Mouse (Mus musculus) MEL (cell line): ENCODE data around the gene Adprhl1. TPM values are rescaled to one million over a fixed set of nuclear protein-coding genes. Genes with fewer than 3 reads are reported as not detected.

Source experiments
- DNase-seq: peaks from one replicate; pipeline ENCODE4 v3.0.0; 2011; ENCODE audit warnings: low read depth, low spot score
- H3K27ac ChIP-seq: 2 replicates; pipeline ENCODE4 v1.5.1; 2012; ENCODE audit warnings: low read depth, mild to moderate bottlenecking, control low read depth, low read length, moderate library complexity; ENCODE audit not compliant: control insufficient read depth
- H3K27me3 ChIP-seq, 2 experiments: fragments of 150-350 bp in 1 of 2; sonication (generic) in 1 of 2; 2 replicates each; pipeline ENCODE4 v1.6.1; 2012; ENCODE audit warnings: low read length in 2 of 2, mild to moderate bottlenecking in 2 of 2, improper control_type of control experiment in 1 of 2, moderate library complexity in 1 of 2; ENCODE audit not compliant: insufficient read depth in 2 of 2, control insufficient read depth in 1 of 2
- H3K36me3 ChIP-seq, 2 experiments: 2 replicates each; pipeline ENCODE4 v1.6.1; 2012 to 2014; ENCODE audit warnings: low read length in 2 of 2, improper control_type of control experiment in 1 of 2, inconsistent platforms in 1 of 2, mild to moderate bottlenecking in 1 of 2; ENCODE audit not compliant: insufficient read depth in 2 of 2, control insufficient read depth in 1 of 2
- H3K4me1 ChIP-seq, 2 experiments: fragments of 150-350 bp in 1 of 2; sonication (generic) in 1 of 2; 2 replicates each; pipeline ENCODE4 v1.6.1; 2012; ENCODE audit warnings: low read length in 2 of 2, improper control_type of control experiment in 1 of 2, mild to moderate bottlenecking in 1 of 2; ENCODE audit not compliant: insufficient read depth in 2 of 2, control insufficient read depth in 1 of 2
- H3K4me3 ChIP-seq, 2 experiments: fragments of 150-350 bp in 1 of 2; sonication (generic) in 1 of 2; 2 replicates each; pipeline ENCODE4 v1.5.1; 2012; ENCODE audit warnings: low read depth in 2 of 2, low read length in 2 of 2, mild to moderate bottlenecking in 2 of 2, moderate library complexity in 2 of 2, control low read depth in 1 of 2, improper control_type of control experiment in 1 of 2; ENCODE audit not compliant: control insufficient read depth in 1 of 2, insufficient read depth in 1 of 2
- H3K79me2 ChIP-seq: 2 replicates; pipeline ENCODE4 v1.6.1; 2012; ENCODE audit warnings: mild to moderate bottlenecking, low read length, moderate library complexity; ENCODE audit not compliant: control insufficient read depth, poor library complexity, insufficient read depth
- H3K9ac ChIP-seq: 2 replicates; pipeline ENCODE4 v1.6.1; 2012; ENCODE audit warnings: low read depth, mild to moderate bottlenecking, control low read depth, low read length, moderate library complexity; ENCODE audit not compliant: control insufficient read depth, poor library complexity, severe bottlenecking
- H3K9me3 ChIP-seq: fragments of 150-350 bp; sonication (generic); replicated peaks from 2 replicates; pipeline ENCODE4 v1.6.1; 2012; ENCODE audit warnings: mild to moderate bottlenecking, low read length, improper control_type of control experiment, moderate library complexity; ENCODE audit not compliant: insufficient read depth
- CHD1 ChIP-seq: IDR thresholded peaks from 2 replicates; pipeline ENCODE4 v1.6.1; 2012; ENCODE audit warnings: low read depth, mild to moderate bottlenecking, inconsistent platforms, low read length, improper control_type of control experiment
- CTCF ChIP-seq, 3 experiments: IDR thresholded peaks in 2 of 3; conservative IDR thresholded peaks in 1 of 3; 2 replicates each; pipeline ENCODE4 v1.5.1; 2011 to 2012; ENCODE audit warnings: low read length in 3 of 3, low read depth in 2 of 3, mild to moderate bottlenecking in 2 of 3, improper control_type of control experiment in 1 of 3, inconsistent platforms in 1 of 3, mixed read lengths in 1 of 3, moderate library complexity in 1 of 3; ENCODE audit not compliant: control insufficient read depth in 1 of 3, insufficient read depth in 1 of 3, poor library complexity in 1 of 3, severe bottlenecking in 1 of 3
- E2F4 ChIP-seq: IDR thresholded peaks from 2 replicates; pipeline ENCODE4 v1.6.1; 2011; ENCODE audit warnings: low read depth, low read length, improper control_type of control experiment, borderline replicate concordance
- ELF1 ChIP-seq: IDR thresholded peaks from 2 replicates; pipeline ENCODE4 v1.6.1; 2014; ENCODE audit warnings: low read depth, mild to moderate bottlenecking, inconsistent platforms, low read length, improper control_type of control experiment, moderate library complexity
- GABPA ChIP-seq: IDR thresholded peaks from 2 replicates; pipeline ENCODE4 v1.6.1; 2012; ENCODE audit warnings: low read depth, mild to moderate bottlenecking, inconsistent platforms, low read length, improper control_type of control experiment, moderate library complexity
- HCFC1 ChIP-seq: IDR thresholded peaks from 2 replicates; pipeline ENCODE4 v1.6.1; 2012; ENCODE audit warnings: low read depth, mild to moderate bottlenecking, inconsistent platforms, low read length, improper control_type of control experiment, moderate library complexity
- KAT2A ChIP-seq: conservative IDR thresholded peaks from 2 replicates; pipeline ENCODE4 v1.6.1; 2012; ENCODE audit warnings: low read depth, low read length, improper control_type of control experiment, inconsistent platforms
- MAX ChIP-seq: IDR thresholded peaks from 2 replicates; pipeline ENCODE4 v1.6.1; 2011; ENCODE audit warnings: low read length, improper control_type of control experiment
- MEF2A ChIP-seq: IDR thresholded peaks from 2 replicates; pipeline ENCODE4 v1.6.1; 2014; ENCODE audit warnings: low read depth, mild to moderate bottlenecking, inconsistent platforms, low read length, improper control_type of control experiment; ENCODE audit not compliant: poor library complexity, insufficient replicate concordance, severe bottlenecking; ENCODE audit errors: extremely low read depth
- MYC ChIP-seq: IDR thresholded peaks from 2 replicates; pipeline ENCODE4 v1.6.1; 2011; ENCODE audit warnings: low read depth, mild to moderate bottlenecking, low read length, improper control_type of control experiment, moderate library complexity
- NELFE ChIP-seq: IDR thresholded peaks from 2 replicates; pipeline ENCODE4 v1.6.1; 2011; ENCODE audit warnings: low read depth, low read length, improper control_type of control experiment
- POLR2A ChIP-seq, 2 experiments: IDR thresholded peaks; 2 replicates each; pipeline ENCODE4 v1.6.1; 2011 to 2012; ENCODE audit warnings: low read length in 2 of 2, mild to moderate bottlenecking in 2 of 2, control low read depth in 1 of 2, improper control_type of control experiment in 1 of 2, low read depth in 1 of 2, moderate library complexity in 1 of 2; ENCODE audit not compliant: control insufficient read depth in 1 of 2, insufficient read depth in 1 of 2, poor library complexity in 1 of 2
- RAD21 ChIP-seq: IDR thresholded peaks from 2 replicates; pipeline ENCODE4 v1.6.1; 2011; ENCODE audit warnings: mild to moderate bottlenecking, low read depth, low read length, improper control_type of control experiment
- TCF12 ChIP-seq: IDR thresholded peaks from 2 replicates; pipeline ENCODE4 v1.6.1; 2014; ENCODE audit warnings: low read depth, mild to moderate bottlenecking, inconsistent platforms, low read length, improper control_type of control experiment, moderate library complexity
- UBTF ChIP-seq: IDR thresholded peaks from 2 replicates; pipeline ENCODE4 v1.6.1; 2012; ENCODE audit warnings: low read depth, mild to moderate bottlenecking, inconsistent platforms, low read length, improper control_type of control experiment, moderate library complexity, borderline replicate concordance; ENCODE audit not compliant: insufficient read depth
- USF1 ChIP-seq: IDR thresholded peaks from 2 replicates; pipeline ENCODE4 v1.6.1; 2014; ENCODE audit warnings: low read depth, mild to moderate bottlenecking, inconsistent platforms, low read length, improper control_type of control experiment, moderate library complexity
- ZC3H11A ChIP-seq: IDR thresholded peaks from 2 replicates; pipeline ENCODE4 v1.6.1; 2012; ENCODE audit warnings: low read depth, mild to moderate bottlenecking, inconsistent platforms, low read length, improper control_type of control experiment
- polyA plus RNA-seq, 2 experiments: library from polyadenylated mRNA; stranded (reverse) in 1 of 2; unstranded in 1 of 2; fragments of >175 nt in 1 of 2; fragments of >200 nt in 1 of 2; gene quantifications; 2 replicates each; pipeline versions ENCODE4 v1.2.1 to v1.2.4; 2012; ENCODE audit warnings: low replicate concordance in 2 of 2, low read depth in 1 of 2; ENCODE audit not compliant: insufficient read length in 2 of 2, insufficient read depth in 1 of 2, missing spikeins in 1 of 2
- total RNA-seq: library from RNA; depleted of rRNA; stranded (reverse); fragments of 300-350 nt; gene quantifications from 2 replicates; pipeline ENCODE4 v1.2.3, GENCODE M21; 2012

Adprhl1 gene
- total and polyA plus RNA-seq, 3 experiments: not detected

- no peak overlapping the region for H3K9ac ChIP-seq
- peaks cover 0 to 3% of the 10 kb centered on the region in 2 experiments; a peak in 1 of 4 replicates for H3K36me3 ChIP-seq
- TF ChIP-seq POLR2A (IDR thresholded peaks at IDR 0.05; ENCODE audit: control insufficient read depth in 1 of 2, insufficient read depth in 1 of 2, low read depth in 1 of 2, low read length in 2 of 2, poor library complexity in 1 of 2): no peak
- no peak for TF ChIP-seq UBTF
- TF ChIP-seq TCF12: no peak
- no peak for TF ChIP-seq MAX
- TF ChIP-seq KAT2A: no peak
- TF ChIP-seq E2F4: no peak
- no peak for TF ChIP-seq RAD21
- no peak for TF ChIP-seq CHD1
- H3K27ac ChIP-seq: no peak overlapping the region
- no peak for DNase-seq
- H3K9me3 ChIP-seq: no peaks in the 10 kb centered on the region
- no peak overlapping the region for H3K4me3 ChIP-seq
- no peaks in the 10 kb centered on the region for H3K27me3 ChIP-seq
- no peaks in the 10 kb centered on the region for H3K4me1 ChIP-seq
- no peaks in the 10 kb centered on the region for H3K79me2 ChIP-seq
Observed at GRCm38 (mm10) chr8:13299571-13299970, 45.6 kb upstream of the Adprhl1 start.

GRCm38 (mm10) chr8:13293677-13294470 lies 39.9 kb upstream of the Adprhl1 start:
- peaks cover 2 to 4% of the 10 kb centered on the region in 2 experiments for H3K36me3 ChIP-seq
- no peak overlapping the region for H3K27ac ChIP-seq
- no peak overlapping the region for H3K9ac ChIP-seq
- H3K27me3 ChIP-seq: no peaks in the 10 kb centered on the region
- no peak for DNase-seq
- H3K79me2 ChIP-seq: no peaks in the 10 kb centered on the region
- H3K9me3 ChIP-seq: no peaks in the 10 kb centered on the region
- TF ChIP-seq E2F4 (no peak), ELF1 (no peak), HCFC1 (no peak), ZC3H11A (no peak), NELFE (no peak), USF1 (no peak), MEF2A (no peak), POLR2A (IDR thresholded peaks at IDR 0.05; ENCODE audit: control insufficient read depth in 1 of 2, insufficient read depth in 1 of 2, low read depth in 1 of 2, low read length in 2 of 2, poor library complexity in 1 of 2) (no peak), GABPA (no peak), CTCF (IDR thresholded peaks at IDR 0.05 in 2 of 3, conservative IDR thresholded peaks at IDR 0.05 in 1 of 3; ENCODE audit: control insufficient read depth in 1 of 3, insufficient read depth in 1 of 3, low read depth in 2 of 3, low read length in 3 of 3, poor library complexity in 1 of 3, severe bottlenecking in 1 of 3) (no peak), RAD21 (no peak), MYC (no peak), CHD1 (no peak)
- H3K4me3 ChIP-seq: no peak overlapping the region
- H3K4me1 ChIP-seq: peaks cover 2 to 4% of the 10 kb centered on the region in 2 experiments; a peak in 2 of 4 replicates
